Mouse (Mus musculus): ENCODE measurements around the gene Ust.

GRCm38 (mm10) chr10:8427671-8428364, 90.8 kb downstream of the Ust start:
- TF ChIP-seq POLR2A (IDR thresholded peaks at IDR 0.05; ENCODE audit: low read depth, low read length) (no peak), CTCF (IDR thresholded peaks at IDR 0.05; ENCODE audit: borderline replicate concordance, insufficient read depth, low read length) (no peak)
